Mouse (Mus musculus) lung, embryonic 14.5 days (tissue): ENCODE data around the gene Coro2a. TPM values are rescaled to one million over a fixed set of nuclear protein-coding genes. Genes with fewer than 3 reads are reported as not detected.
"Not testable (repeated sequence)": the region's sequence is repeated elsewhere in the genome, so short reads cannot be mapped to it uniquely, and the experiment has no call there.

ENCODE experiments used
- ATAC-seq: fragments of 200-750 bp; cut with Nextera tagmentation; 2 replicates; pipeline ENCODE4 v1.8.0; 2017; ENCODE audit warnings: mild to moderate bottlenecking, moderate TSS enrichment, moderate library complexity; ENCODE audit not compliant: insufficient read depth
- DNase-seq: peaks from one replicate; pipeline ENCODE4 v3.0.0-alpha.2; 2015
- H3K27ac ChIP-seq: fragments of 300-500 bp; sonication (generic); 2 replicates; pipeline ENCODE4 v1.5.1; 2014; ENCODE audit warnings: low read depth, mild to moderate bottlenecking, moderate library complexity
- H3K27me3 ChIP-seq: fragments of 300-500 bp; sonication (generic); 2 replicates; pipeline ENCODE4 v1.6.1; 2014; ENCODE audit warnings: low read length, control low read depth; ENCODE audit not compliant: insufficient read depth
- H3K36me3 ChIP-seq: fragments of 300-500 bp; sonication (generic); 2 replicates; pipeline ENCODE4 v1.6.1; 2014; ENCODE audit warnings: control low read depth; ENCODE audit not compliant: insufficient read depth
- H3K4me1 ChIP-seq: fragments of 300-500 bp; sonication (generic); 2 replicates; pipeline ENCODE4 v1.6.1; 2014; ENCODE audit warnings: antibody characterized with exemption, control low read depth; ENCODE audit not compliant: insufficient read depth
- H3K4me2 ChIP-seq: fragments of 300-500 bp; sonication (generic); 2 replicates; pipeline ENCODE4 v1.6.1; 2014; ENCODE audit warnings: mild to moderate bottlenecking
- H3K4me3 ChIP-seq: fragments of 300-500 bp; sonication (generic); 2 replicates; pipeline ENCODE4 v1.5.1; 2014; ENCODE audit warnings: low read depth, low read length
- H3K9ac ChIP-seq: fragments of 300-500 bp; sonication (generic); 2 replicates; pipeline ENCODE4 v1.6.1; 2014
- H3K9me3 ChIP-seq: fragments of 300-500 bp; sonication (generic); 2 replicates; pipeline ENCODE4 v1.6.1; 2016; ENCODE audit warnings: low read depth, low read length, control low read depth
- CTCF ChIP-seq: IDR thresholded peaks from 2 replicates; pipeline ENCODE4 v1.5.1; 2016; ENCODE audit warnings: antibody characterized with exemption, low read depth
- WGBS: fragments of 180-500 bp; shearing (Covaris S2); extraction: QIAGEN DNeasy Blood & Tissue Kit; methylation state at CpG from one replicate; pipeline ENCODE4 v1.1.7; 2014; 5-methylcytosine and 5-hydroxymethylcytosine counted together
- polyA plus RNA-seq: library from polyadenylated mRNA; unstranded; fragments of >200 nt; fragmentation: Nextera tagmentation; extraction: Ambion mirVana; gene quantifications from 2 replicates; pipeline ENCODE4 v1.2.1, GENCODE M21; 2014

Coro2a gene
- polyA plus RNA-seq, 1 experiment from 2014 or later, result 3.3 TPM

DNA sequence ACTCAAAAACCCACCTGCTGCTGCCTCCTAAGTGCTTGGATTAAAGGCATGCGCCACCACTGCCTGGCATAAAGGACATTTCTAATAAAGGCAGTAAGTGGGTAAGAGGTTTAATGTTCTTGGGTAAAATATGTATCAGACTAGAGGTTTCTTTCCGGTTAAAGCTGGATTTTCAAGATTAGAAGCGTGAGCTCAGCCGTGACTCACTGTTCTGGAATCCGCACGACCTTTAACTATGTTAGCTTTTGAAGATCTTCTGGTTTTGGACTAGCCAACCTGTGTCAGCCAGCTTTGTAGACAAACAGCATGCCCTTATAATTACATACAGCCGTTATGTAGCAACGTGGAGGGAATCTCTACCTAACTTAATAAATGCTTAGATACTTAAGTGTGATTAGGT is 37.9 kb upstream of the Coro2a start:
- no peak for TF ChIP-seq CTCF
- Histone ChIP-seq H3K4me3 (no peak overlapping the region), H3K36me3 (no peaks in the 10 kb centered on the region), H3K9ac (no peak overlapping the region), H3K4me1 (no peaks in the 10 kb centered on the region), H3K4me2 (no peak overlapping the region), H3K27ac (no peak overlapping the region), H3K9me3 (no peaks in the 10 kb centered on the region), H3K27me3 (no peaks in the 10 kb centered on the region)
- DNase-seq (peak; percentile 54), ATAC-seq (0 out of 2 replicates have a peak, but pooled peaks have one; percentile 23)
- 60% methylated on average over 8 of the region's 8 CpGs for WGBS

DNA sequence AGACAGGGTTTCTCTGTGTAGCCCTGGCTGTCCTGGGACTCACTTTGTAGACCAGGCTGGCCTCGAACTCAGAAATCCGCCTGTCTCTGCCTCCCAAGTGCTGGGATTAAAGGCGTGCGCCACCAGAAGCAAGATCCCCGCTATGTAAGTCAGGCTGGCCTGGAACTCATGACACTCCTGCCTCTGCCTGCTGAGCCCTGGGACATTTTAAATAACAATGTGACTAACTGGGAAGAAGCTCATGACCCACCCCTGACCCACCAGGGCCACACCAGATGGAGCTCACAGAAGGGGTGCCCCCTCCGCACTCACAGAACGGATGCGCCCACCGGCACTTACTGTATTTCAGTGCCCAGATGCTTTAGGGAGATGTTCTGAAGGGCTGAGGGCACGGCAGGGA is 35.2 kb upstream of the Coro2a start:
- not testable (repeated sequence) for H3K4me3 ChIP-seq, DNase-seq, H3K9ac ChIP-seq, ATAC-seq, H3K4me1 ChIP-seq, H3K9me3 ChIP-seq, H3K27me3 ChIP-seq, H3K36me3 ChIP-seq, H3K27ac ChIP-seq, H3K4me2 ChIP-seq
- WGBS, result 90% methylated on average over 10 of the region's 10 CpGs

DNA sequence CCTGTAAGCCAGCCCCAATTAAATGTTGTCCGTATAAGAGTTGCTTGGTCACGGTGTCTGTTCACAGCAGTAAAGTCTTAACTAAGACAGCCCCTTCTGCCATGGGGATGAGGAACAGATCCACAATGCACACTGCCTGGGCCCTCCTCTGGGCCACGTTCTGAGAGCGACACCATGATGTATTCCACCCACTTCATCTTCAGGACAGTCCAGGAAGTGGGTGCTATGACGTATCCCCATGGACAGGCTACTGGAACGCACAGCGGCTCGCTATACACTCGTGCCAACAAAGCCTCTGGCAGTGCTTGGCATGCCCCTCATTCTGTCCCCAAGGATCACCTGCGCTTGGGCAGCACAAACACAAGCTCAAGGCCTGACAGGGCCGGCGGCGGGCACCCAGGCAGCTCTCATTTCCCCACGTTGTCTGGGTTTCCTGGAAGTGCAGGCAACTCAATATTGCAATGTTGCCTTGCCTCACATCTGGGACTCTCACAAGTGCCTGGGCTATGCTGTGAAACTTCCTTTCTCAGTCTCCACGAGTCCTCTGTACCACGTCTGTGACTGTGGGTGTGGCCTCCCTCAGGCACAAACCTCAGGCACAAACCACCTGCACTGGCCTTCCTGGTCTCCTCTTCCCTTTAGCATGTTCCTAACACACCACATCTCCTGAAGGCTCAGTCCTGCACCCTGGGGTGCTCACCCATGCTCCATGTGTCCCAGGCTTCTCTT is 33.9 kb upstream of the Coro2a start:
- Histone ChIP-seq H3K27ac (no peak overlapping the region), H3K27me3 (no peaks in the 10 kb centered on the region), H3K36me3 (no peaks in the 10 kb centered on the region), H3K4me3 (no peak overlapping the region), H3K4me2 (no peak overlapping the region), H3K4me1 (no peaks in the 10 kb centered on the region), H3K9me3 (no peaks in the 10 kb centered on the region), H3K9ac (no peak overlapping the region)
- ATAC-seq (no peak; the same call in 1 of the 2 replicates), DNase-seq (no peak)
- WGBS, result 79% methylated on average over 16 of the region's 16 CpGs
- no peak for TF ChIP-seq CTCF

DNA sequence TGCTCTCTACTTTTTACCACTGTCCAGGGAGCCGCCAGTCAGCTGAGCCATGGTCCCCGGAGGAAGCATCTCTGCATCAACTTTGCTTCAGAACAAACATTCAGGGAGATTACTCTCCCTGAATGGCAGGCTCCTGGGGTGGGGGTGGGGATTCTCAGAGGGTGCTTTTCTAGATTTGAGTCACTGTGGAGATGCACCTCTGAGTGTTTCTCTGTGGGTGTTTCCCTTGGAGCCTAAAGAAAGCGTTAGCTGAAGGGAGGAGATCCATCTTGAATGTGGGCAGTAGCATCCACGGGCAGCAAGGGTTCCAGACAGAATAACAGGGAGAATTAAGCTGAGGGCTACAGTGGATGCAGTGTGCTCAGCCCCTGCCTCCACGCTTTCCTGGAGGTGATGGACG is 32.9 kb upstream of the Coro2a start:
- no peak overlapping the region for H3K4me3 ChIP-seq
- ATAC-seq (no peak), DNase-seq (no peak)
- no peak overlapping the region for H3K4me2 ChIP-seq
- no peaks in the 10 kb centered on the region for H3K9me3 ChIP-seq
- TF ChIP-seq CTCF, result no peak
- no peaks in the 10 kb centered on the region for H3K27me3 ChIP-seq
- no peaks in the 10 kb centered on the region for H3K4me1 ChIP-seq
- H3K27ac ChIP-seq, result no peak overlapping the region
- WGBS, result 39% methylated on average over 6 of the region's 6 CpGs
- H3K36me3 ChIP-seq, result no peaks in the 10 kb centered on the region
- no peak overlapping the region for H3K9ac ChIP-seq

DNA sequence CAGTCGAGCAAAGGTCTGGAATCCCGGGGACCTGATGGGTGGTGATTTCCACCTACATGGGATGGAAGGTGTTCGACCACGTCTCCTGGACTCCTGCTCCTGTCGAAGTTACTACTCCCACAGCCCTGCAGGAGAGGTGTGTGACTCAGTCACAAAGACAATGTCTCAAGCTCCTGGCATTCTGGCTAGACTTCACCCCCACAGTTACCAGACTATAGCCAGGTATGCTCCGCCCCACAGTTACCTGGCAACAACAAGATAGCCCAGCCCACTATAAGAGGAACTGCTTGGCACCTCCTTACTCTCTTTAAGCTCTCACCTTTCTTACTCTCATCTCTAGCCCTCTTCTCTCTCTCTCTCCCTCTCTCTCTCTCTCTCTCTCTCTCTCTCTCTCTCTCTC is 31.6 kb upstream of the Coro2a start:
- H3K27ac ChIP-seq, H3K9me3 ChIP-seq, H3K4me3 ChIP-seq, H3K27me3 ChIP-seq, ATAC-seq, H3K4me2 ChIP-seq, H3K36me3 ChIP-seq, H3K4me1 ChIP-seq, H3K9ac ChIP-seq: not testable (repeated sequence)
- DNase-seq, result peak; percentile 21
- WGBS, result 57% methylated on average over 6 of the region's 6 CpGs

DNA sequence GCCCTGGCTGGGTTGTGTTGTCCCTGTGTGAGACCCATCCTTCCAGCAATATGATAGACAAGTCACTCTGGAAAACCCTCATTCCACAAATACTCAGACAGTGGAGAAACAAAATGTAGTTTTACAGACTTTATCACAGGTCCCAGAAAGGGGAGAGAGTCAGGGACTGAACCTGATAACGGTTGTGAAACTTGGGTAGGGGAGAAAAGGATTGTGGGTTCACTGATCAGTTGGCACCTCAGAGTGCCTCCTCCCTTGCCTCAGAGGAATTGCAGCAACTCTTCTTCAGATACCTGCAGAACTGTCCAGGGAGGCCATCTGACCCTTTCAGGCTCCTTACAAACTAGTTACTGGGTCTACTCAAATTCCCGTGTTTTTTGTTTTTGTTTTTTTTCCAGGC is 30.5 kb upstream of the Coro2a start:
- WGBS, result 54% methylated on average over 2 of the region's 2 CpGs
- Histone ChIP-seq H3K4me2 (no peak overlapping the region), H3K4me1 (no peaks in the 10 kb centered on the region), H3K27ac (no peak overlapping the region), H3K27me3 (no peaks in the 10 kb centered on the region), H3K9me3 (no peaks in the 10 kb centered on the region), H3K9ac (no peak overlapping the region), H3K4me3 (no peak overlapping the region), H3K36me3 (no peaks in the 10 kb centered on the region)
- no peak for ATAC-seq
- no peak for DNase-seq
- no peak for TF ChIP-seq CTCF

DNA sequence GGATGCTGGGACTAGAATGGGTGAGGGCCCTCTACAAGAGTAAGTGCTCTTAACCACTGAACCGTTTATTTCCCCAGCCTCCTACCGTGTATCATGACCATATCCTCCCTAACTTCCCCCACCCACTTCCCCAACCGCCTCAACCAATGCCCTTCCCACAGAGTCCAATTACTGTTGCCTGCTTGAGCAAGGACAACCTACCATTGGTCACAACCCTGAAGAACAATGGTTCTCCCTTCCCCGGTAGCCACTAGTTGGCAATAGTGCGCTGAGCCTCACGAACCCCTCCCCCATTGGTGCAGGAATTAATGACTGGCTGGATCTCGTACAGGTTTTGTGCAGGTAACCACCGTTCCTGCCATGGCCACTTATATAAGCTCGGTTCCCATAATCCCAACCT is 28.4 kb upstream of the Coro2a start:
- H3K27ac ChIP-seq, result no peak overlapping the region
- H3K36me3 ChIP-seq, result no peaks in the 10 kb centered on the region
- DNase-seq, result peak; percentile 11
- H3K4me3 ChIP-seq, result no peak overlapping the region
- no peaks in the 10 kb centered on the region for H3K4me1 ChIP-seq
- ATAC-seq, result no peak
- H3K27me3 ChIP-seq, result no peaks in the 10 kb centered on the region
- H3K9me3 ChIP-seq, result no peaks in the 10 kb centered on the region
- WGBS, result 52% methylated on average over 9 of the region's 9 CpGs
- no peak overlapping the region for H3K4me2 ChIP-seq
- peak; percentile 33; the same call in 1 of the 2 replicates for TF ChIP-seq CTCF
- H3K9ac ChIP-seq, result no peak overlapping the region
